ENCODE assay signal across 8 mouse cellular contexts in genomic region chr6:115764179-115764578, GRCm38 (mm10). TPM values are rescaled to one million over a fixed set of nuclear protein-coding genes. Genes with fewer than 3 reads are reported as not detected.
DNase-seq lines count a peak whose midpoint lies in the region; ATAC-seq and TF ChIP-seq lines count a peak whose summit lies in the region.

No protein-coding gene starts in this region.

- peak overlapping the region; percentile 50; the same call in 1 of the 2 replicates for H3K27ac ChIP-seq in gastrocnemius, adult 2 months
- H3K27ac ChIP-seq in bone marrow, adult 2 months (ENCODE audit: control insufficient read depth, insufficient read depth, low read depth, low read length, poor library complexity) = peak overlapping the region; percentile 73
- H3K27ac ChIP-seq in intestine, embryonic 16.5 days (ENCODE audit: low read length) = peak overlapping the region; percentile 78
- H3K27ac ChIP-seq in liver, embryonic 11.5 days (ENCODE audit: low read depth, low read length) = peak overlapping the region; percentile 70

- no peak overlapping the region for H3K4me2 ChIP-seq in intestine, embryonic 16.5 days (ENCODE audit: low read depth, low read length)
- H3K4me2 ChIP-seq in liver, embryonic 11.5 days = peak overlapping the region; percentile 55

- H3K27me3 ChIP-seq in intestine, embryonic 16.5 days (replicated peaks; ENCODE audit: control insufficient read depth, insufficient read depth, low read length) = no peaks in the 10 kb centered on the region
- H3K27me3 ChIP-seq in liver, embryonic 11.5 days (replicated peaks; ENCODE audit: control insufficient read depth, insufficient read depth, low read length) = no peaks in the 10 kb centered on the region

- TF ChIP-seq POLR2A in bone marrow, adult 2 months (IDR thresholded peaks at IDR 0.05; ENCODE audit: borderline replicate concordance, control insufficient read depth, low read depth, low read length) = peak; percentile 17; the same call in 1 of the 2 replicates

- peak; percentile 42 for DNase-seq in gastrocnemius, adult 2 months
- DNase-seq in gastrocnemius, adult 8-10 months (ENCODE audit: low spot score in 2 of 2) = no peak
- DNase-seq in heart, adult 11 months = peak; percentile 98
- DNase-seq in liver, embryonic 11.5 days (ENCODE audit: low spot score) = peak; percentile 66
- DNase-seq in naive thymus-derived CD4-positive, alpha-beta T cell, adult 2 months (ENCODE audit: low read depth) = peak; percentile 54
- peak; percentile 80 for DNase-seq in thymus, postnatal 14 days

- intact Hi-C loops in gastrocnemius, adult 2 months (cut with DNase I) = no loop called here

- peak overlapping the region; percentile 37 for H3K4me3 ChIP-seq in gastrocnemius, adult 2 months
- no peak overlapping the region for H3K4me3 ChIP-seq in bone marrow, adult 2 months (replicated peaks; ENCODE audit: control insufficient read depth, low read depth, low read length)
- no peak overlapping the region for H3K4me3 ChIP-seq in intestine, embryonic 16.5 days (ENCODE audit: low read length)
- H3K4me3 ChIP-seq in liver, embryonic 11.5 days (ENCODE audit: low read depth, low read length) = no peak overlapping the region

- ATAC-seq in intestine, embryonic 16.5 days = peak; percentile 87
- peak; percentile 68 for ATAC-seq in liver, embryonic 11.5 days (replicated peaks; ENCODE audit: low FRiP score)

- H3K4me1 ChIP-seq in bone marrow, adult 2 months (ENCODE audit: control insufficient read depth, insufficient read depth, low read length) = peaks cover 9% of the 10 kb centered on the region
- H3K4me1 ChIP-seq in intestine, embryonic 16.5 days (ENCODE audit: control insufficient read depth, insufficient read depth, low read length) = peaks cover 18% of the 10 kb centered on the region
- peaks cover 41% of the 10 kb centered on the region for H3K4me1 ChIP-seq in liver, embryonic 11.5 days (replicated peaks; ENCODE audit: control insufficient read depth, insufficient read depth, low read length)

- H3K36me3 ChIP-seq in intestine, embryonic 16.5 days (ENCODE audit: control insufficient read depth, insufficient read depth, low read length) = no peaks in the 10 kb centered on the region
- no peaks in the 10 kb centered on the region for H3K36me3 ChIP-seq in liver, embryonic 11.5 days (ENCODE audit: control insufficient read depth, insufficient read depth, low read length)

- H3K9ac ChIP-seq in intestine, embryonic 16.5 days (ENCODE audit: low read depth, low read length) = peak overlapping the region; percentile 15; the same call in 1 of the 2 replicates
- H3K9ac ChIP-seq in liver, embryonic 11.5 days (ENCODE audit: low read depth, low read length) = peak overlapping the region; percentile 20

- TF ChIP-seq CTCF in gastrocnemius, adult 2 months (IDR thresholded peaks at IDR 0.05) = no peak
- no peak for TF ChIP-seq CTCF in bone marrow, adult 2 months (IDR thresholded peaks at IDR 0.05; ENCODE audit: control insufficient read depth, insufficient read depth, low read length)

- no peaks in the 10 kb centered on the region for H3K9me3 ChIP-seq in intestine, embryonic 16.5 days (ENCODE audit: control insufficient read depth, low read length)
- no peaks in the 10 kb centered on the region for H3K9me3 ChIP-seq in liver, embryonic 11.5 days (ENCODE audit: control insufficient read depth, low read length)

- 5% methylated on average over 7 of the region's 7 CpGs for WGBS in bone marrow, adult 2 months
- 9% methylated on average over 7 of the region's 7 CpGs for whole genome bisulfite sequencing in intestine, embryonic 16.5 days
- WGBS in liver, embryonic 11.5 days = 6% methylated on average over 7 of the region's 7 CpGs

RNA-seq across cellular contexts. Expression of gene Tmem40, which starts 2.0 kb away (rescaled TPM):
- under 1 TPM in 1 of 2 experiments, not detected in 1; 0.28 TPM for total RNA-seq in gastrocnemius, adult 2 months (2021)
- under 1 TPM in 3 of 4 experiments, not detected in 1; 0.36 to 0.58 (median 0.41) TPM for total RNA-seq in gastrocnemius, adult 8-10 months (2022)
- polyA plus RNA-seq in bone marrow, adult 2 months (2011; ENCODE audit: insufficient read depth, insufficient read length, low replicate concordance, missing spikeins) = 45.6 and 84.4 TPM in 2 replicates
- polyA plus RNA-seq in intestine, embryonic 16.5 days (2015; fragmentation: Nextera tagmentation; extraction: Ambion mirVana) = 0.70 and 1.5 TPM in 2 replicates
- 29.4 and 32.5 TPM in 2 replicates for polyA plus RNA-seq in liver, embryonic 11.5 days (2014; fragmentation: Nextera tagmentation; extraction: Ambion mirVana)

RNA-seq across cellular contexts. Expression of gene Cand2, which starts 10.2 kb away (rescaled TPM):
- total RNA-seq in gastrocnemius, adult 2 months (2021) = 10 to 100 TPM; 62.9 to 68.9 TPM
- 10 to 100 TPM; 63.6 to 80.2 (median 77.4) TPM for total RNA-seq in gastrocnemius, adult 8-10 months (2022)
- polyA plus RNA-seq in bone marrow, adult 2 months (2011; ENCODE audit: insufficient read depth, insufficient read length, low replicate concordance, missing spikeins) = 0.23 and 1.3 TPM in 2 replicates
- polyA plus RNA-seq in intestine, embryonic 16.5 days (2015; fragmentation: Nextera tagmentation; extraction: Ambion mirVana) = 12.6 and 13.3 TPM in 2 replicates
- 20.3 and 22.0 TPM in 2 replicates for polyA plus RNA-seq in liver, embryonic 11.5 days (2014; fragmentation: Nextera tagmentation; extraction: Ambion mirVana)

RNA-seq across cellular contexts. Expression of gene Rpl32, which starts 44.4 kb away (rescaled TPM):
- total RNA-seq in gastrocnemius, adult 2 months (2021) = 100 to 1,000 TPM; 562 to 624 TPM
- 100 to 1,000 TPM; 581 to 694 (median 621) TPM for total RNA-seq in gastrocnemius, adult 8-10 months (2022)
- 1,266 and 1,894 TPM in 2 replicates for polyA plus RNA-seq in bone marrow, adult 2 months (2011; ENCODE audit: insufficient read depth, insufficient read length, low replicate concordance, missing spikeins)
- 1,840 and 1,978 TPM in 2 replicates for polyA plus RNA-seq in intestine, embryonic 16.5 days (2015; fragmentation: Nextera tagmentation; extraction: Ambion mirVana)
- 2,286 and 2,478 TPM in 2 replicates for polyA plus RNA-seq in liver, embryonic 11.5 days (2014; fragmentation: Nextera tagmentation; extraction: Ambion mirVana)

Comparison
In these comparisons a context has a peak if more than half of its experiments do, and no peak if none do; other contexts are left out.
1. DNase-seq: peak in gastrocnemius, adult 2 months (single experiment), heart, adult 11 months (single experiment), liver, embryonic 11.5 days (single experiment), naive thymus-derived CD4-positive, alpha-beta T cell, adult 2 months (single experiment) and thymus, postnatal 14 days (single experiment); none in gastrocnemius, adult 8-10 months (0 of 2).
2. RNA of gene Tmem40, which starts 2.0 kb away (polyA plus RNA-seq): 45.6 to 84.4 TPM in bone marrow, adult 2 months and 29.4 to 32.5 TPM in liver, embryonic 11.5 days; 0.70 to 1.5 TPM in intestine, embryonic 16.5 days; every median in the first group is over 10 times any median in the second.
3. Peak in every context shown above with its lines, with median percentiles within 50 percentile points of each other: H3K27ac ChIP-seq.